Mouse (Mus musculus) effector memory CD4-positive, alpha-beta T cell, adult 7 months (primary cell): ENCODE data around the gene Krt32. TPM values are rescaled to one million over a fixed set of nuclear protein-coding genes. Genes with fewer than 3 reads are reported as not detected.

Experiments used
- polyA plus RNA-seq: library from polyadenylated mRNA; unstranded; fragments of 100-300 nt; shearing (Covaris generic); gene quantifications from one replicate; pipeline ENCODE4 v1.2.1, GENCODE M21; 2017

The Krt32 gene
- polyA plus RNA-seq: not detected

GRCm38 (mm10) chr11:100087861-100088260 lies at the start of gene Krt32:
TSS of gene Krt32 (minus strand) at chr11:100088226.

GRCm38 (mm10) chr11:100135731-100136130 lies 47.7 kb upstream of the Krt32 start, which contains the start of gene Krt15:
TSS of gene Krt15 (minus strand) at chr11:100135928.

GRCm38 (mm10) chr11:100121466-100121865 lies 33.4 kb upstream of the Krt32 start, which contains the start of gene Krt13:
TSS of gene Krt13 (minus strand) at chr11:100121566.

GRCm38 (mm10) chr11:100105576-100106122 lies 17.6 kb upstream of the Krt32 start, which contains the start of gene Krt36:
TSS of gene Krt36 (minus strand) at chr11:100105626.

GRCm38 (mm10) chr11:100096141-100096540 lies 8.1 kb upstream of the Krt32 start, which contains the start of gene Krt35:
TSS of gene Krt35 (minus strand) at chr11:100096241.

GRCm38 (mm10) chr11:100050451-100050850 lies 37.6 kb downstream of the Krt32 start, which contains the start of gene Krt31:
TSS of gene Krt31 (minus strand) at chr11:100050551.

GRCm38 (mm10) chr11:100041454-100041853 lies 46.6 kb downstream of the Krt32 start, which contains the start of gene Krt34:
TSS of gene Krt34 (minus strand) at chr11:100041554.

Other genes starting within 250 kb of the Krt32 start
- not detected for gene Krtap4-16, start 236.6 kb downstream of the Krt32 start, polyA plus RNA-seq
- gene Gm11568, start 230.3 kb downstream of the Krt32 start, polyA plus RNA-seq: not detected
- not detected for gene Gm11559, start 223.8 kb downstream of the Krt32 start, polyA plus RNA-seq
- gene Krtap9-1, start 214.8 kb downstream of the Krt32 start, polyA plus RNA-seq: not detected
- not detected for gene Gm11567, start 209.0 kb downstream of the Krt32 start, polyA plus RNA-seq
- gene Krtap31-1, start 180.3 kb downstream of the Krt32 start, polyA plus RNA-seq: not detected
- gene Gm11565, start 173.5 kb downstream of the Krt32 start, polyA plus RNA-seq: not detected
- not detected for gene Krtap31-2, start 151.9 kb downstream of the Krt32 start, polyA plus RNA-seq
- gene Krtap9-5, start 139.8 kb downstream of the Krt32 start, polyA plus RNA-seq: 0.60 TPM
- not detected for gene Krtap29-1, start 109.2 kb downstream of the Krt32 start, polyA plus RNA-seq
- gene Krtap16-1, start 101.6 kb downstream of the Krt32 start, polyA plus RNA-seq: not detected
- gene Krtap17-1, start 94.2 kb downstream of the Krt32 start, polyA plus RNA-seq: not detected
- gene Krt33a, start 72.0 kb downstream of the Krt32 start, polyA plus RNA-seq: not detected
- not detected for gene Krt33b, start 58.4 kb downstream of the Krt32 start, polyA plus RNA-seq
- gene Krt34, start 46.7 kb downstream of the Krt32 start, polyA plus RNA-seq: 0.32 TPM
- gene Krt31, start 37.7 kb downstream of the Krt32 start, polyA plus RNA-seq: not detected
- gene Krt35, start 8.0 kb upstream of the Krt32 start, polyA plus RNA-seq: not detected
- not detected for gene Krt36, start 17.4 kb upstream of the Krt32 start, polyA plus RNA-seq
- gene Krt13, start 33.3 kb upstream of the Krt32 start, polyA plus RNA-seq: not detected
- not detected for gene Krt15, start 47.7 kb upstream of the Krt32 start, polyA plus RNA-seq
- 0.74 TPM for gene Krt19, start 60.4 kb upstream of the Krt32 start, polyA plus RNA-seq
- not detected for gene Krt9, start 105.0 kb upstream of the Krt32 start, polyA plus RNA-seq
- gene Krt14, start 119.3 kb upstream of the Krt32 start, polyA plus RNA-seq: not detected
- 0.40 TPM for gene Krt16, start 160.7 kb upstream of the Krt32 start, polyA plus RNA-seq
- gene Krt17, start 172.8 kb upstream of the Krt32 start, polyA plus RNA-seq: not detected
- gene Krt42, start 181.6 kb upstream of the Krt32 start, polyA plus RNA-seq: not detected
- 4,724 TPM for gene Eif1, start 231.7 kb upstream of the Krt32 start, polyA plus RNA-seq
- not detected for gene Gast, start 246.2 kb upstream of the Krt32 start, polyA plus RNA-seq